Mouse (Mus musculus): ENCODE results near the gene Sh3pxd2b. TPM values are rescaled to one million over a fixed set of nuclear protein-coding genes. Genes with fewer than 3 reads are reported as not detected.
"Not testable (repeated sequence)": the region's sequence is repeated elsewhere in the genome, so short reads cannot be mapped to it uniquely, and the experiment has no call there.

The Sh3pxd2b gene
- 21.7 TPM for polyA plus RNA-seq (2012; fragmentation: generic; extraction: Trizol)
- long read RNA-seq, experiment 1, full-length matches to known transcripts = 2 of 15 reads
- long read RNA-seq, experiment 1, partial matches to known transcripts = 0 of 15 reads
- long read RNA-seq, experiment 1, other reads (novel, unspliced or antisense) = 13 of 15 reads
- long read RNA-seq, experiment 2, full-length matches to known transcripts = 6 of 33 reads
- long read RNA-seq, experiment 2, partial matches to known transcripts = 26 of 33 reads
- long read RNA-seq, experiment 2, other reads (novel, unspliced or antisense) = 1 of 33 reads

- peaks cover 50% of the 10 kb centered on the region for H3K79me3 ChIP-seq (ENCODE audit: low read depth)
- peaks cover 53% of the 10 kb centered on the region for H3K79me2 ChIP-seq (ENCODE audit: control insufficient read depth, insufficient read depth)
- TF ChIP-seq MYOG (IDR thresholded peaks at IDR 0.05; ENCODE audit: control insufficient read depth, extremely low read depth, insufficient read length) (no peak), USF1 (IDR thresholded peaks at IDR 0.05; ENCODE audit: low read depth) (no peak), MAX (IDR thresholded peaks at IDR 0.05) (no peak), MYOD1 (IDR thresholded peaks at IDR 0.05; ENCODE audit: control insufficient read depth, insufficient read length, low read depth) (no peak), CTCF (IDR thresholded peaks at IDR 0.05; ENCODE audit: control insufficient read depth, insufficient read depth, insufficient read length) (no peak)
- H3K27me3 ChIP-seq (ENCODE audit: control insufficient read depth, insufficient read depth, insufficient read length) = no peaks in the 10 kb centered on the region
- peaks cover 33% of the 10 kb centered on the region for H3K36me3 ChIP-seq (ENCODE audit: control insufficient read depth, insufficient read depth)
- H3ac ChIP-seq (ENCODE audit: control insufficient read depth, insufficient read length, low read depth) = peak within 1 kb of the TSS; percentile 99
- peak within 1 kb of the TSS; percentile 74 for H3K4me3 ChIP-seq (ENCODE audit: insufficient read depth, poor library complexity, severe bottlenecking)
Observed at GRCm38 (mm10) chr11:32347607-32348432, at the start of gene Sh3pxd2b. Gene Sh3pxd2b, plus strand, starts transcription at chr11:32347820.

GRCm38 (mm10) chr11:32297866-32298531, 49.6 kb upstream of the Sh3pxd2b start:
- H3K79me3 ChIP-seq (ENCODE audit: low read depth) = no peaks in the 10 kb centered on the region
- no peaks in the 10 kb centered on the region for H3K79me2 ChIP-seq (ENCODE audit: control insufficient read depth, insufficient read depth)
- no peaks in the 10 kb centered on the region for H3K36me3 ChIP-seq (ENCODE audit: control insufficient read depth, insufficient read depth)
- H3ac ChIP-seq (ENCODE audit: control insufficient read depth, insufficient read length, low read depth) = no peak overlapping the region
- TF ChIP-seq MAX (IDR thresholded peaks at IDR 0.05) = no peak
- TF ChIP-seq FOSL1 (IDR thresholded peaks at IDR 0.05; ENCODE audit: insufficient read depth, low read length, poor library complexity, severe bottlenecking) = no peak
- TF ChIP-seq USF1 (IDR thresholded peaks at IDR 0.05; ENCODE audit: low read depth) = no peak
- no peak for TF ChIP-seq MYOD1 (IDR thresholded peaks at IDR 0.05; ENCODE audit: control insufficient read depth, insufficient read length, low read depth)
- TF ChIP-seq CTCF (IDR thresholded peaks at IDR 0.05; ENCODE audit: control insufficient read depth, insufficient read depth, insufficient read length) = no peak
- no peak for TF ChIP-seq MYOG (IDR thresholded peaks at IDR 0.05; ENCODE audit: control insufficient read depth, extremely low read depth, insufficient read length)
- TF ChIP-seq CEBPB (IDR thresholded peaks at IDR 0.05; ENCODE audit: low read depth) = no peak
- peaks cover 22% of the 10 kb centered on the region for H3K27me3 ChIP-seq (ENCODE audit: control insufficient read depth, insufficient read depth, insufficient read length)
- no peak overlapping the region for H3K4me3 ChIP-seq (ENCODE audit: insufficient read depth, poor library complexity, severe bottlenecking)

DNA sequence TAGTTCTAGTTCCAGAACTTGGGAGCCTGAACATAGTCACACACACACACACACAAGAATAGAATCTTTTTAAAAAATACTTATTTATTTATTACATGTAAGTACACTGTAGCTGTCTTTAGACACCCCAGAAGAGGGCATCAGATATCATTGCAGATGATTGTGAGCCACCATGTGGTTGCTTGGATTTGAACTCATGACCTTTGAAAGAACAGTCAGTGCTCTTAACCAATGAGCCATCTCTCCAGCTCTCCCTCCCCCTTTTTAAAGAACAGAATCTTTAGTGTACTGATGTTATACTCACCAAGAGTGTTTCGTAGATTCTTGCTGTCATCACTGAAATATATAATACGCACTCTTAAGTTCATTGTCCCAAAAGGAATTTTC, 49.1 kb upstream of the Sh3pxd2b start:
- no peaks in the 10 kb centered on the region for H3K79me2 ChIP-seq (ENCODE audit: control insufficient read depth, insufficient read depth)
- no peak overlapping the region for H3K4me3 ChIP-seq (ENCODE audit: insufficient read depth, poor library complexity, severe bottlenecking)
- peaks cover 27% of the 10 kb centered on the region for H3K27me3 ChIP-seq (ENCODE audit: control insufficient read depth, insufficient read depth, insufficient read length)
- no peaks in the 10 kb centered on the region for H3K36me3 ChIP-seq (ENCODE audit: control insufficient read depth, insufficient read depth)
- TF ChIP-seq USF1 (IDR thresholded peaks at IDR 0.05; ENCODE audit: low read depth) (no peak), CTCF (IDR thresholded peaks at IDR 0.05; ENCODE audit: control insufficient read depth, insufficient read depth, insufficient read length) (no peak), MYOD1 (IDR thresholded peaks at IDR 0.05; ENCODE audit: control insufficient read depth, insufficient read length, low read depth) (no peak), CEBPB (IDR thresholded peaks at IDR 0.05; ENCODE audit: low read depth) (no peak), MYOG (IDR thresholded peaks at IDR 0.05; ENCODE audit: control insufficient read depth, extremely low read depth, insufficient read length) (no peak), MAX (IDR thresholded peaks at IDR 0.05) (no peak), FOSL1 (IDR thresholded peaks at IDR 0.05; ENCODE audit: insufficient read depth, low read length, poor library complexity, severe bottlenecking) (no peak)
- no peak overlapping the region for H3ac ChIP-seq (ENCODE audit: control insufficient read depth, insufficient read length, low read depth)
- no peaks in the 10 kb centered on the region for H3K79me3 ChIP-seq (ENCODE audit: low read depth)

- not testable (repeated sequence) for H3K4me3 ChIP-seq (ENCODE audit: insufficient read depth, poor library complexity, severe bottlenecking); H3K79me3 ChIP-seq (ENCODE audit: low read depth); H3K79me2 ChIP-seq (ENCODE audit: control insufficient read depth, insufficient read depth); H3K36me3 ChIP-seq (ENCODE audit: control insufficient read depth, insufficient read depth); H3ac ChIP-seq (ENCODE audit: control insufficient read depth, insufficient read length, low read depth)
- peaks cover 29% of the 10 kb centered on the region for H3K27me3 ChIP-seq (ENCODE audit: control insufficient read depth, insufficient read depth, insufficient read length)
Observed at GRCm38 (mm10) chr11:32299865-32300264, 47.8 kb upstream of the Sh3pxd2b start, which contains the start of gene Hbq1a. Gene Hbq1a, plus strand, starts transcription at chr11:32300069.

- Histone ChIP-seq H3ac (ENCODE audit: control insufficient read depth, insufficient read length, low read depth) (no peak overlapping the region), H3K27me3 (ENCODE audit: control insufficient read depth, insufficient read depth, insufficient read length) (peaks cover 29% of the 10 kb centered on the region), H3K36me3 (ENCODE audit: control insufficient read depth, insufficient read depth) (no peaks in the 10 kb centered on the region), H3K79me3 (ENCODE audit: low read depth) (no peaks in the 10 kb centered on the region), H3K4me3 (ENCODE audit: insufficient read depth, poor library complexity, severe bottlenecking) (no peak overlapping the region), H3K79me2 (ENCODE audit: control insufficient read depth, insufficient read depth) (no peaks in the 10 kb centered on the region)
- TF ChIP-seq MYOD1 (IDR thresholded peaks at IDR 0.05; ENCODE audit: control insufficient read depth, insufficient read length, low read depth) (no peak), USF1 (IDR thresholded peaks at IDR 0.05; ENCODE audit: low read depth) (peak; percentile 63)
Observed at GRCm38 (mm10) chr11:32300279-32301267, 47.0 kb upstream of the Sh3pxd2b start.

All from C2C12 (cell line).